Mouse (Mus musculus): ENCODE measurements at regions not wholly inside any gene's neighbourhood (a gene's known extent, or its start where the extent isn't known, plus 50 kb on each side); places are given as distances from the start of the nearest gene placed in this dataset.

DNA sequence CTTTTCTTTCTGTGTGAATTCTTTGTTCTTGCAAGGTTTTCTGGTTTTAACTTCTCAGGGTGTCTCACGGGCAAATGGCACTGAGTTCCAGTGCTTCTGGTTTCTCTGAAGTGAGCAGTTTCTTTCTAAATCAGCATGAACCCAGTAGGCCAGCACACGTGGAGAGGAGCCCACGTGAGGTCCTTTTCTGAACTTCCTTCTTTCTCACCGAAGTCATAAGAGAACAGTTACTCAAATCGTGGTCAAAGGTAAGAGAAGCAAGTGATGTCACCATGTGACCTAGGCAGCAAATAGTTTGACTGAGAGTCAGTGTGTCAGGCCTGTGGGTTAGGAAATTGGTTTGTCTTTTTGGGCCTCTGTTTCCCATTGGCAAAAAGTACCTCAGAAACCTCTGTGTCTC is 84.8 kb upstream of the Tsc22d1 start:
- TF ChIP-seq CTCF (IDR thresholded peaks at IDR 0.05; ENCODE audit: borderline replicate concordance, insufficient read depth, low read depth, low read length) (no peak), POLR2A (IDR thresholded peaks at IDR 0.05; ENCODE audit: borderline replicate concordance, insufficient read depth, low read length) (no peak)

Measured in cerebellum, adult 2 months (tissue).